Mouse (Mus musculus) limb, embryonic 13.5 days (tissue): ENCODE data around the gene Clec4b2. TPM values are rescaled to one million over a fixed set of nuclear protein-coding genes. Genes with fewer than 3 reads are reported as not detected.
"Not testable (repeated sequence)": the region's sequence is repeated elsewhere in the genome, so short reads cannot be mapped to it uniquely, and the experiment has no call there.

Experiments used
- ATAC-seq: fragments of 200-750 bp; cut with Nextera tagmentation; 2 replicates; pipeline ENCODE4 v1.8.0; 2017; ENCODE audit warnings: low read depth, moderate number of reproducible peaks, moderate TSS enrichment; ENCODE audit not compliant: low FRiP score
- H3K27ac ChIP-seq: fragments of 300-500 bp; sonication (generic); 2 replicates; pipeline ENCODE4 v1.5.1; 2015; ENCODE audit warnings: inconsistent platforms, mild to moderate bottlenecking, moderate library complexity
- H3K27me3 ChIP-seq: fragments of 300-500 bp; sonication (generic); 2 replicates; pipeline ENCODE4 v1.6.1; 2015; ENCODE audit warnings: mild to moderate bottlenecking, inconsistent platforms
- H3K36me3 ChIP-seq: fragments of 300-500 bp; sonication (generic); 2 replicates; pipeline ENCODE4 v1.6.1; 2015; ENCODE audit warnings: inconsistent platforms, mild to moderate bottlenecking, moderate library complexity
- H3K4me1 ChIP-seq: fragments of 300-500 bp; sonication (generic); 2 replicates; pipeline ENCODE4 v1.6.1; 2015; ENCODE audit warnings: inconsistent platforms
- H3K4me2 ChIP-seq: fragments of 300-500 bp; sonication (generic); replicated peaks from 2 replicates; pipeline ENCODE4 v1.6.1; 2015; ENCODE audit warnings: inconsistent platforms, mild to moderate bottlenecking, moderate library complexity
- H3K4me3 ChIP-seq: fragments of 300-500 bp; sonication (generic); 2 replicates; pipeline ENCODE4 v1.5.1; 2015; ENCODE audit warnings: moderate library complexity, mild to moderate bottlenecking, inconsistent platforms
- H3K9ac ChIP-seq: fragments of 300-500 bp; sonication (generic); 2 replicates; pipeline ENCODE4 v1.6.1; 2015; ENCODE audit warnings: mild to moderate bottlenecking, inconsistent platforms
- H3K9me3 ChIP-seq: fragments of 300-500 bp; sonication (generic); 2 replicates; pipeline ENCODE4 v1.6.1; 2016; ENCODE audit warnings: inconsistent platforms
- WGBS: fragments of 180-500 bp; shearing (Covaris S2); methylation state at CpG from one replicate; pipeline ENCODE4 v1.1.7; 2015; 5-methylcytosine and 5-hydroxymethylcytosine counted together
- polyA plus RNA-seq: library from polyadenylated mRNA; unstranded; fragments of >200 nt; fragmentation: Nextera tagmentation; extraction: Ambion mirVana; gene quantifications from 2 replicates; pipeline ENCODE4 v1.2.1, GENCODE M21; 2015

Clec4b2 gene
- polyA plus RNA-seq, result not detected in 2 replicates

DNA sequence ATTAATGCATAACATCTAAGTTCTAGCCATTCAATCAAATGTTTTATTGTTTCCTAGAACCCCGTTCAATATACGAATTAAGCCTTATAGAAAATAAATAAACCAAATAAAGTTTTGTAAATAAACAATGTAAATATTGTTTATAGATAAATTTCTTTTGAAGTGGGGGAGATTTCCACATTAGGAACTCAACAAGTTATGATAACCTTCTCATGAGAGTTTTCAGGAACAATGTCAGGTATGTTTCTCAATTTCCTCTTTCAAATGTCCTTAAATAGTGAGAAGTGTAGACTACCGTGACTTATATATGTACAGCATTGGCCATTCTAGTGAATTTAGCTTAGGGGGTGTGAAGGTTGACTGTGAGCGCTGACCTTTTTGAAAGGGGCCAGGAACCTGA, at the start of gene Clec4b2:
Clec4b2 (plus strand) TSS at position 301 of the 400 bp plus-strand sequence.
- Histone ChIP-seq H3K4me2 (no peak within 1 kb of the TSS), H3K4me1 (no peaks in the 10 kb centered on the region), H3K27me3 (no peaks in the 10 kb centered on the region), H3K4me3 (no peak within 1 kb of the TSS), H3K9me3 (peaks cover 9% of the 10 kb centered on the region; the same call in 1 of the 2 replicates), H3K36me3 (no peaks in the 10 kb centered on the region), H3K9ac (no peak within 1 kb of the TSS), H3K27ac (no peak within 1 kb of the TSS)
- 84% methylated on average over 4 of the region's 4 CpGs for WGBS
- ATAC-seq, result no peak

DNA sequence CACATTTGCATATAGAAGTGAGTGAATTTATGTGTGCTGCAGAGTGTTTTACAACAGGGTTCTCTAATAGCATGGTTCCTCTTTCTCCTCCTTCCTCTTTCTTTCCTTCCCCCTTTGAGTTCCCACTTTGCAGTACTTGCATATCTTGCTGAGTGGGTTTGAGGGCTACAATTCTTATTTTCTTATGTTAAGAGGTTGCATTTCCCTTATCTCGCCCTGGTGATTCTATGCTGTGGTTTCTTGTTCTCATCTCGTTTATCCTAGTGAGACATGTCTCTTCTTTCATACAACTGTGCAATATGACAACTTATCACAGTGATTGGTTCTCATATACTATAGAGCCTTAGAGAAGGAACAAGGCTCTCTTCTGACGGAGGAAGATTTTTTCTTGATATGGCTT, 49.5 kb upstream of the Clec4b2 start:
- no peaks in the 10 kb centered on the region for H3K27me3 ChIP-seq
- no peak overlapping the region for H3K4me3 ChIP-seq
- H3K27ac ChIP-seq, result no peak overlapping the region
- no peaks in the 10 kb centered on the region for H3K4me1 ChIP-seq
- no peak overlapping the region for H3K4me2 ChIP-seq
- 77% methylated on average over 3 of the region's 3 CpGs for WGBS
- H3K36me3 ChIP-seq, result no peaks in the 10 kb centered on the region
- no peak overlapping the region for H3K9ac ChIP-seq
- H3K9me3 ChIP-seq, result peaks cover 13% of the 10 kb centered on the region; the same call in 1 of the 2 replicates
- ATAC-seq, result no peak

DNA sequence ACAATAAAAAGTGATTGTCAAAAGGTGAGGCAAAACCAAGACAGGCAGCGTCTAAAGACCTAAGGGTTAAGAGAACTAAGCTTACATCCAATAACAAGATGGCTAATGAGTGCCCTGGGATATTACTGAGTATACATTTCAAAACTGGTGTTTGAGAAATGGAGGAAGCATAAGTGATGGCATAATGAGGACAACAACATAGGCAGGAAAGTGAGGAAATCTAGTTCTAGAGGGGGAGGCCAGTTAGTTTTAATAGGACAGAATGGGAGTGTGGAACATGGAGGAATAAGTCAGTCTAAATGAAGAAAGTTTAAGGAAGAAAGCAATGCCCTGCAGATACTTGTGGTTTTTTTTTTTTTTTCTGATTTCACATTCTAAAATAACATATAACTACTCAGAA, 45.5 kb upstream of the Clec4b2 start:
- no peak overlapping the region for H3K27ac ChIP-seq
- 70% methylated on average over 1 of the region's 1 CpGs for WGBS
- H3K4me3 ChIP-seq, result no peak overlapping the region
- no peak for ATAC-seq
- H3K9ac ChIP-seq, result no peak overlapping the region
- no peaks in the 10 kb centered on the region for H3K36me3 ChIP-seq
- no peaks in the 10 kb centered on the region for H3K4me1 ChIP-seq
- peaks cover 8% of the 10 kb centered on the region; the same call in 1 of the 2 replicates for H3K9me3 ChIP-seq
- H3K4me2 ChIP-seq, result no peak overlapping the region
- H3K27me3 ChIP-seq, result no peaks in the 10 kb centered on the region

DNA sequence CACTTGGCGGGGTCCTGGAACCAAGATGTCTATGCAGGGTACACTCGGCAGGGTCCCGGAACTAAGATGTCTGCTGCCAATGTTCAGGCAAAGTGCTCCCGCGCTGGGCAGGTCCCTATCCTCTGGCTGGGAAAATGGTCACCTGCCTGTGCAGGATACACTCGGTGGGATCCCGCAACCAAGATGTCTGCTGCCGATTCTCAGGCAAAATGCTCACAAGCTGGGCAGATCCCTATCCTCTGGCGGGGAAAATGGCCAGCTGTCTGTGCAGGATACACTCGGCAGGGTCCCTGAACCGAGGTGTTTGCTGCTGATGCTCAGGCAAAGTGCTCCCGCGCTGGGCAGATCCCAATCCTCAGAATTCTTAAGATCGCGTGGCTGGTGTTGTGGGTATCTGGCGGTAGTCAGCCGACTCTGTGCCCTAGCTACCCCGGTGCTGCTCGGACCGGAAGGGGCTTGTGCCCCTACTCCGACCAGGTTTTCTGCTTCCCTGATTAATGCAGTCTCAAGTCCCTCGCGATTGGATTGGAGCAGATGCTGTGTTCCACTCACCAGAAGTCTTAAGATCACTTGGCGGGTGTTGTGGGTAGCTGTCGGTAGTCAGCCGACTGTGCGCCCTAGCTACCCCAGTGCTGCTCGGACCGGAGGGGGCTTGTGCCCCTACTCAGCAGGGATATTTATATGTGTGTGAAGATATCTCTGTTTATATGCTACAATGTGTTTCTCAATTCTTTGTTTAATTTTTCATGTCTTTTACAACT, 34.7 kb upstream of the Clec4b2 start:
- H3K9ac ChIP-seq, H3K4me1 ChIP-seq, H3K4me2 ChIP-seq, ATAC-seq, H3K36me3 ChIP-seq, H3K27me3 ChIP-seq, H3K27ac ChIP-seq, H3K4me3 ChIP-seq, H3K9me3 ChIP-seq: not testable (repeated sequence)
- 72% methylated on average over 29 of the region's 29 CpGs for WGBS

DNA sequence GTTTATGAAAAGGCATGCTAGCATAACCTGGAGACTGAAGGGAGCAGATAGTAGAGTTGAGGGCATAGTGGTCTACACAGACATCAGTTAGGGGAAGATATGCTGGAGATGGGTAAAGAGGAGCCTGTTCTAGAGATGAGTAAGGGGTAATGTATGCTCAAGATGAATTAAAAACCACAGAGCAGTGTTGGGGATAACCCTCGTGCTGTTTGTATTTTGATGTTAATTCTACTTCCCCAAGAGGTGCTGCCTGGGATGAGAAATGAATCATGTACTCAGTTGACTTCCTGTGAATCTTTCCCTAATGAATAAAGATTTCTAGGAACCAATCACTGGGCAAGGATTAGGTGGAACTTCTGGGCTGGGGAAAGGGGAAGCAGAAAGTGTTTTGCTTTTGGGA, 2.6 kb upstream of the Clec4b2 start:
- Histone ChIP-seq H3K27me3 (no peaks in the 10 kb centered on the region), H3K9ac (no peak overlapping the region), H3K9me3 (peaks cover 5% of the 10 kb centered on the region; the same call in 1 of the 2 replicates), H3K36me3 (no peaks in the 10 kb centered on the region), H3K4me1 (no peaks in the 10 kb centered on the region), H3K4me3 (no peak overlapping the region), H3K27ac (no peak overlapping the region), H3K4me2 (no peak overlapping the region)
- ATAC-seq, result no peak
- WGBS, result 42% methylated on average over 1 of the region's 1 CpGs

DNA sequence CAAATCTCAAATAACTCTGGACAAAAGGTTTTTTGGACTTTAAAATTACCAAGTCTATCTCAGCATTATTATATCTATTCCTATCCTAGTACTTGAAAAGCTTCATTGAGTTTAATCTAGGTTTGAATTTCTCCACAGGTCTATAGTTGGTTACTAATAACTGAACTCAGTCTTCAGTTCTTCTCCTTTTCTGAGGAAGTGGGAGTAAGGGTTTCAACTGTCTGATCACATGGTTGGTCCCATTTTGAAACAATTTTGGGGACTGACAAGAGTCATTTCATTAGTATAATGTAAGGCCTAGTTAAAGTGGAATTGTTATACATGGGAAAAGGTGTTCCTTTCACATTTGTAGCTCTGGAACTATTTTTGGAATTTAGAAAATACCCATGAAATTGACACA, 1.7 kb upstream of the Clec4b2 start:
- no peaks in the 10 kb centered on the region for H3K36me3 ChIP-seq
- ATAC-seq, result no peak
- H3K27me3 ChIP-seq, result no peaks in the 10 kb centered on the region
- H3K4me2 ChIP-seq, result no peak overlapping the region
- H3K4me3 ChIP-seq, result no peak overlapping the region
- H3K9ac ChIP-seq, result no peak overlapping the region
- no peak overlapping the region for H3K27ac ChIP-seq
- H3K9me3 ChIP-seq, result peaks cover 9% of the 10 kb centered on the region; the same call in 1 of the 2 replicates
- H3K4me1 ChIP-seq, result no peaks in the 10 kb centered on the region

DNA sequence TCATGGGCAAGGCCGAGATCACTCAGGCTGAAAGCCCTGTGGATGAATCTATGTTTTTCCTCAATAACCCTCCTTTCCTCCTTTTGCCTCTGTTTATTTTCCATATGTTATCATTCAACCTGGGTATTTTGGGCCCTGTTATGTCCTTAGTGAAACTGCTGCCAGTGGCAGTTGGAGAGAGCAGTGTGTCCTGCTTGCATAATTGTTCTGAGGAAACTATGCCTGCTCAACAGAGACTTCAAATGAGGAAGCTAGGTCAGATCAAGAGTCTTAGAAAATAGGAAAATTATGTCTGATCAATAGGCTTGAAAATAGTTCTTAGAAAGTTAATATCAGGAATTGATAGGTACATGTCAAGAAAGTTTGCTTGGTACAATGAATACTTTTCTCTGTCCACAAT, 2.9 kb downstream of the Clec4b2 start:
- H3K27ac ChIP-seq, result no peak overlapping the region
- no peak overlapping the region for H3K4me2 ChIP-seq
- H3K36me3 ChIP-seq, result no peaks in the 10 kb centered on the region
- no peaks in the 10 kb centered on the region for H3K4me1 ChIP-seq
- H3K4me3 ChIP-seq, result no peak overlapping the region
- no peak for ATAC-seq
- no peaks in the 10 kb centered on the region for H3K27me3 ChIP-seq
- H3K9me3 ChIP-seq, result peaks cover 9% of the 10 kb centered on the region; the same call in 1 of the 2 replicates
- H3K9ac ChIP-seq, result no peak overlapping the region
- 86% methylated on average over 1 of the region's 1 CpGs for WGBS

DNA sequence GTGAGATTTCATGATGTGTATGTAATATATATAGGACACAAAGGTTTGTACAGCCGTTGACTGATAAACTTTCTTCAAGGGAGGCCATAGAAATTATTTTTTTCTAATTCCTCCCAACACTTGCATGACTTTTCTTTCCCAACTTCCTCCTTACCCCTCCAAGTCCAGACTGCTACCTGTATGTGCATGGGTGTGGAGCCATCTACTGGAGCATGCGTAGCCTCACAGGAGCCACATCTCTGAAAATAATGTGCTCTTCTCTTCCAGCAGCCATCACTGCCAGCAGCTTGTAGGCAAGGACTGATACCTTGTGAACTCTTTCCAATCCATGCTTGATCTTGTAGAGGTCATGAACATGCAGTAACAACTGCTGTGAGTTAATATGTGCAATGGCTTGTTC, 12.2 kb downstream of the Clec4b2 start:
- WGBS, result 65% methylated on average over 2 of the region's 2 CpGs
- not testable (repeated sequence) for ATAC-seq, H3K27ac ChIP-seq, H3K36me3 ChIP-seq, H3K9me3 ChIP-seq, H3K4me2 ChIP-seq, H3K9ac ChIP-seq, H3K27me3 ChIP-seq, H3K4me3 ChIP-seq, H3K4me1 ChIP-seq

DNA sequence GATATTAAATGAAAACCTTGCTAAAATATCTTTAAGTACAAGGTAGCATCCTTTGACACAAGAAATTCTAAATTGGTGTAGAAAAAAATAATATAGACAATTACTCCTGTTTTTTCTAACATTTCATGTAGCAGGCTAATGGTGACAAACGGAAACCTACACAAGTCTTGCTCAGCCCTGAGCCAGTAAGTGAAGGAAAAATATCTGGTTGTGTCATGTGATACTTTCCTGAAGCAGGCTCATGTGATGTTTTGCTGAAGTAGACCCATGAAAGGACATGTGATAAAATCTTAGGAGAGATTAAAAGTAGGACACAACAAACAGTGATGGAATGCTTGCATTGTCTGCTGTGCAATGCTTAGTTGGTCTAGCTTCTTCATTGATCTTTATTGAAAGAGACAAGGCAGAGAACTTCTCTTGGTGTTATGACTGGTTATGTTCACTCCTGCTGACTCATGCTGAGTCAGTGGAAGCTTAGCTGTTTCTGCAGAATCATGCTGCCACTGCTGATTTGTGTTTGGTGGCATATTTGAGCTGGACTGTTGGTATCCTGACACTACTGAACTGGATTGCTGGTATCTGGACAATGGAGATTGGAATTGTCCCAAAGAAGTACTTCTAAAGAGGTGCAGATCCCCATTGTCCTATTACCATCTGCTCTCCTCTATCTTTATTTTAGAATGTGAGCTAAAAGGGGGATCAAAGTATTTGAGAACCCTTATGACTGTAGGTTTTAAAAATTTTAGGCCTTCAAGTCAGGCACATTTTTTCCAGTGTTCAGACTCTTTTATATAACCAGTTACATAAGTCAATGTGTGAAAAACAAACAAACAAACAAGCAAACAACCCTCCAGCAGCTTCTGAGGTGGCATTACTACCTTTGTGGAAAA, 34.7 kb downstream of the Clec4b2 start:
- no peak overlapping the region for H3K27ac ChIP-seq

DNA sequence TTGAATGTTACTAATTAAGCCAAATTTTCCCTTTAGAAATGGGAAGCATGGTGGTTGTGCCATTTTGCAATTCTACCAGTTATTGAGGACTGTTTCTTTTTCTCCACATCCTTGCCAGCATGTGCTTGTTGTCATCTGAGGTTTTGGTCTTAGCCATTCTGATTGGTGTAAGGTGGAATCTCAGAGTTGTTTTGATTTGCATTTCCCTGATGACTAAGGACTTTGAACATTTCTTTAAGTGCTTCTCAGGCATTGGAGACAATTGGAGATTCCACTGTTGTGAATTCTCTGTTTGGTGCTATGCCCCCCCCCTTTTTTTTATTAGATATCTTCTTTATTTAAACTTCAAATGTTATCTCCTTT, 35.4 kb downstream of the Clec4b2 start:
- not testable (repeated sequence) for H3K36me3 ChIP-seq, H3K4me3 ChIP-seq, H3K9me3 ChIP-seq, ATAC-seq, H3K4me1 ChIP-seq, H3K4me2 ChIP-seq, H3K27me3 ChIP-seq, H3K9ac ChIP-seq, H3K27ac ChIP-seq

More for the DNA sequence above, 34.7 kb downstream of the Clec4b2 start:
- ATAC-seq, result no peak
- Histone ChIP-seq H3K4me3 (no peak overlapping the region), H3K4me2 (no peak overlapping the region), H3K9ac (no peak overlapping the region), H3K9me3 (peaks cover 6% of the 10 kb centered on the region; the same call in 1 of the 2 replicates), H3K4me1 (no peaks in the 10 kb centered on the region), H3K36me3 (no peaks in the 10 kb centered on the region), H3K27me3 (no peaks in the 10 kb centered on the region)
- 91% methylated on average over 1 of the region's 1 CpGs for WGBS

DNA sequence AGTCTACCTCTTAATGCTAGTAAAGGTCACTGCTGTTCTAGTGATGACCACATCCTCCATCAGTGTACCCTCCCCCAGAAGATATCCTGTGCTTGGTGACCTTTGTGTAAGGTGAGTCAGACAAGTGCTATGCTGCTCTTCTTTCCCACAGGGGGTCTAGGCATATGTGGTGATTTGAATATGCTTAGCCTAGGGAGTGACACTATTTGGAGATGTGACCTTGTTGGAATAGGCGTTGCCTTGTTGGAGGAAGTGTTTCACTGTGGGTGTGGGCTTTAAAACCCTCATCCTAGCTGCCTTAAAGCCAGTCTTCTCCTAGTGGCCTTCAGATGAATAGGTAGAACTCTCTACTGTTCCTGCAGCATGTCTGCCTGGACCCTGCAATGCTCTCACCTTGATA, 39.0 kb downstream of the Clec4b2 start:
- no peak overlapping the region for H3K9ac ChIP-seq
- ATAC-seq, result no peak
- no peaks in the 10 kb centered on the region for H3K27me3 ChIP-seq
- no peaks in the 10 kb centered on the region for H3K36me3 ChIP-seq
- WGBS, result 78% methylated on average over 1 of the region's 1 CpGs
- H3K4me3 ChIP-seq, result no peak overlapping the region
- H3K27ac ChIP-seq, result no peak overlapping the region
- peaks cover 6% of the 10 kb centered on the region; the same call in 1 of the 2 replicates for H3K9me3 ChIP-seq
- no peaks in the 10 kb centered on the region for H3K4me1 ChIP-seq
- H3K4me2 ChIP-seq, result no peak overlapping the region

DNA sequence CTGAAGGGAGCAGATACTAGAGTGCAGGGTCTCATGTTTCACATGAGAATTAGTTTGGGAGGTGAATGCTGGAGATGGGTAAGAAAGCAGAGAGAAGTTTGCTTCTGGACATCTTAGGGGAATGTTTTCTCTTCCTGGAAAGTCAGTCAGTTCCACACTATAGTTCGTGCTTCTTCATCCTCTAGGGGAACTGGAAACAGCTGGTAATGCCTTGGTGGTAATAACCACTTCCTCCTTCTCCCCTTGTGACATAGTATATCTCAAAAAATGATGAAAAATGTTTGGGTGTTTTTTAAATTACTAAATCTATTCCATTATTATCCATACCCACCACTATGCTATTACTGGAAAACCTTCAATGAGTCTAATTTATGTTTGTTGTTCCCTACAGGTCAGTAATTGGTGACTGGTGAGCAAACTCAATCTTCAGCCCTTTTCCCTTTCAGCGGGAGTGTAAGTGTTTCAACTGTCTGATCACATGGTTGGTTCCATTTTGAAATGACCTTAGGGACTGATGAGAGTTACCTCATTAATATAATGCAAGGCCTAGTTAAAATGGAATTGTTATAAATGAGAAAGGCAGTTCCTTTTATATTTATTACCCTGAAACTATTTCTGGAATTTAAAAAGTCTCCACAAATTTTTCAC, 55.0 kb downstream of the Clec4b2 start:
- H3K4me1 ChIP-seq, result no peaks in the 10 kb centered on the region
- H3K4me2 ChIP-seq, result no peak overlapping the region
- no peaks in the 10 kb centered on the region for H3K9me3 ChIP-seq
- no peak for ATAC-seq
- WGBS, result 71% methylated on average over 2 of the region's 2 CpGs
- no peaks in the 10 kb centered on the region for H3K36me3 ChIP-seq
- H3K4me3 ChIP-seq, result no peak overlapping the region
- no peak overlapping the region for H3K9ac ChIP-seq
- no peaks in the 10 kb centered on the region for H3K27me3 ChIP-seq
- no peak overlapping the region for H3K27ac ChIP-seq
